Mouse (Mus musculus) spleen, adult 18-20 months (tissue): ENCODE measurements around the gene Eva1c.

ENCODE experiments used
- DNase-seq, 2 experiments: peaks; one replicate each; pipeline ENCODE4 v3.0.0; 2022; ENCODE audit warnings: mixed read lengths in 2 of 2

The Eva1c gene

GRCm38 (mm10) chr16:90924606-90925370, 98.3 kb downstream of the Eva1c start:
- DNase-seq: no peak

GRCm38 (mm10) chr16:90925461-90925860, 98.9 kb downstream of the Eva1c start:
- peak in 1 of 2 experiments; percentile 41 for DNase-seq

GRCm38 (mm10) chr16:90927446-90927845, 100.9 kb downstream of the Eva1c start:
- no peak for DNase-seq

GRCm38 (mm10) chr16:90933534-90934176, 107.1 kb downstream of the Eva1c start:
- DNase-seq: no peak

- DNase-seq: no peak
Observed at GRCm38 (mm10) chr16:90934193-90934686, 107.7 kb downstream of the Eva1c start.

- DNase-seq: peak; percentile 82 to 88
Observed at GRCm38 (mm10) chr16:90934687-90935328, 108.3 kb downstream of the Eva1c start, which contains the start of gene Cfap298. Gene Cfap298, minus strand, starts transcription at chr16:90935114.

- DNase-seq: no peak
Observed at GRCm38 (mm10) chr16:90941246-90941645, 114.7 kb downstream of the Eva1c start.

GRCm38 (mm10) chr16:90946977-90947376, 120.5 kb downstream of the Eva1c start:
- DNase-seq: no peak

GRCm38 (mm10) chr16:90950354-90950963, 123.9 kb downstream of the Eva1c start:
- no peak for DNase-seq

- no peak for DNase-seq
Observed at GRCm38 (mm10) chr16:90953147-90953546, 126.6 kb downstream of the Eva1c start.

- DNase-seq: no peak
Observed at GRCm38 (mm10) chr16:90953770-90954169, 127.3 kb downstream of the Eva1c start.
